8 mouse cellular contexts compared by ENCODE assay signal in genomic region chr10:53750955-53751652, GRCm38 (mm10). TPM values are rescaled to one million over a fixed set of nuclear protein-coding genes. Genes with fewer than 3 reads are reported as not detected.
A peak's percentile ranks its signal among the peaks of the same experiment; 100 is the strongest.
DNase-seq lines count a peak whose midpoint lies in the region; ATAC-seq lines count a peak whose summit lies in the region.

Gene Fam184a, minus strand, starts transcription at chr10:53751123.

- peak; percentile 56 for DNase-seq in adrenal gland, adult 8-10 months
- peak; percentile 61 for DNase-seq in embryo, embryonic 10 days (ENCODE audit: low spot score)
- DNase-seq in gastrocnemius, postnatal 25 days = peak; percentile 73
- DNase-seq in intestine, embryonic 14.5 days (ENCODE audit: low spot score) = peak; percentile 81
- peak; percentile 72 to 85 for DNase-seq in left cerebral cortex, adult 9 months (ENCODE audit: low spot score in 2 of 2)
- peak; percentile 92 to 93 for DNase-seq in right cerebral cortex, postnatal 10 days (ENCODE audit: low spot score in 2 of 2)

- WGBS in intestine, embryonic 14.5 days = 3% methylated on average over 58 of the region's 71 CpGs

- peak within 1 kb of the TSS; percentile 58 for H3K9ac ChIP-seq in intestine, embryonic 14.5 days (ENCODE audit: low read length)

- peak; percentile 79 for ATAC-seq in intestine, embryonic 14.5 days (replicated peaks; ENCODE audit: low FRiP score, low TSS enrichment, low read depth)
- ATAC-seq in megakaryocyte, adult 5-6 weeks (ENCODE audit: poor library complexity, severe bottlenecking) = peak; percentile 82
- ATAC-seq in inflammation-experienced regulatory T-cells, adult 6 months = no peak

- peak within 1 kb of the TSS; percentile 94 for H3K4me2 ChIP-seq in intestine, embryonic 14.5 days (ENCODE audit: low read length)

- H3K4me1 ChIP-seq in intestine, embryonic 14.5 days (replicated peaks; ENCODE audit: control insufficient read depth, insufficient read depth, low read length) = 0 out of 2 replicates have a peak, but pooled peaks cover 4% of the 10 kb centered on the region

- H3K9me3 ChIP-seq in intestine, embryonic 14.5 days (ENCODE audit: control insufficient read depth, low read length) = no peaks in the 10 kb centered on the region

- no peaks in the 10 kb centered on the region for H3K36me3 ChIP-seq in intestine, embryonic 14.5 days (ENCODE audit: control insufficient read depth, insufficient read depth, low read length)

- peak within 1 kb of the TSS; percentile 67 for H3K4me3 ChIP-seq in intestine, embryonic 14.5 days (ENCODE audit: low read depth, low read length)

- no peaks in the 10 kb centered on the region for H3K27me3 ChIP-seq in intestine, embryonic 14.5 days (replicated peaks; ENCODE audit: control insufficient read depth, insufficient read depth, low read length)

- no peak within 1 kb of the TSS for H3K27ac ChIP-seq in intestine, embryonic 14.5 days (ENCODE audit: low read depth)

RNA-seq across cellular contexts. Expression of gene Fam184a, which starts in this region (rescaled TPM):
- 1 to 10 TPM; 2.4 to 3.5 (median 3.2) TPM for total RNA-seq in adrenal gland, adult 8-10 months (2022)
- total RNA-seq in gastrocnemius, postnatal 25 days (2021) = under 1 TPM; 0.38 TPM
- polyA plus RNA-seq in intestine, embryonic 14.5 days (2014; fragmentation: Nextera tagmentation; extraction: Ambion mirVana) = 4.9 and 6.4 TPM in 2 replicates
- 0.48 TPM in 1 of 2 replicates, not detected in the other for total RNA-seq in megakaryocyte, adult 5-6 weeks (2015)
- 0.40 TPM in 1 of 2 replicates, not detected in the other for total RNA-seq in megakaryocyte, adult 5-6 weeks (2017)
- polyA plus RNA-seq in inflammation-experienced regulatory T-cells, adult 6 months (2017; shearing (Covaris generic)) = not detected

Comparison
In these comparisons a context has a peak if more than half of its experiments do, and no peak if none do; other contexts are left out.
1. Peak in DNase-seq in gastrocnemius, postnatal 25 days; RNA of the gene not detected or under 1 TPM.
2. Peak in ATAC-seq in megakaryocyte, adult 5-6 weeks; RNA of the gene not detected or under 1 TPM.